Mouse (Mus musculus) embryonic facial prominence, embryonic 14.5 days (tissue): Measurements from ENCODE around the gene Pde4c. TPM values are rescaled to one million over a fixed set of nuclear protein-coding genes. Genes with fewer than 3 reads are reported as not detected.

Experiments
- ATAC-seq: fragments of 200-750 bp; cut with Nextera tagmentation; 2 replicates; pipeline ENCODE4 v1.8.0; 2017; ENCODE audit warnings: low read depth, moderate number of reproducible peaks, moderate TSS enrichment
- DNase-seq: peaks from one replicate; pipeline ENCODE4 v3.0.0-alpha.2; 2015; ENCODE audit warnings: low spot score
- H3K27ac ChIP-seq: fragments of 300-500 bp; sonication (generic); replicated peaks from 2 replicates; pipeline ENCODE4 v1.5.1; 2014; ENCODE audit warnings: low read depth, mild to moderate bottlenecking, low read length, moderate library complexity
- H3K27me3 ChIP-seq: fragments of 300-500 bp; sonication (generic); replicated peaks from 2 replicates; pipeline ENCODE4 v1.6.1; 2014; ENCODE audit warnings: low read length; ENCODE audit not compliant: control insufficient read depth, insufficient read depth
- H3K36me3 ChIP-seq: fragments of 300-500 bp; sonication (generic); 2 replicates; pipeline ENCODE4 v1.6.1; 2014; ENCODE audit warnings: low read length, mixed read lengths; ENCODE audit not compliant: control insufficient read depth, insufficient read depth
- H3K4me1 ChIP-seq: fragments of 300-500 bp; sonication (generic); 2 replicates; pipeline ENCODE4 v1.6.1; 2014; ENCODE audit warnings: antibody characterized with exemption, low read length; ENCODE audit not compliant: control insufficient read depth, insufficient read depth
- H3K4me2 ChIP-seq: fragments of 300-500 bp; sonication (generic); 2 replicates; pipeline ENCODE4 v1.6.1; 2014; ENCODE audit warnings: low read depth, mild to moderate bottlenecking, low read length, moderate library complexity, mixed read lengths
- H3K4me3 ChIP-seq: fragments of 300-500 bp; sonication (generic); 2 replicates; pipeline ENCODE4 v1.5.1; 2014; ENCODE audit warnings: low read depth, mild to moderate bottlenecking, low read length
- H3K9ac ChIP-seq: fragments of 300-500 bp; sonication (generic); 2 replicates; pipeline ENCODE4 v1.6.1; 2014; ENCODE audit warnings: low read depth, mild to moderate bottlenecking, low read length, moderate library complexity, mixed read lengths
- H3K9me3 ChIP-seq: fragments of 300-500 bp; sonication (generic); 2 replicates; pipeline ENCODE4 v1.6.1; 2016; ENCODE audit warnings: low read length; ENCODE audit not compliant: control insufficient read depth
- WGBS: fragments of 180-500 bp; shearing (Covaris S2); extraction: QIAGEN DNeasy Blood & Tissue Kit; methylation state at CpG from one replicate; pipeline ENCODE4 v1.1.7; 2014; 5-methylcytosine and 5-hydroxymethylcytosine counted together
- polyA plus RNA-seq: library from polyadenylated mRNA; unstranded; fragments of >200 nt; fragmentation: Nextera tagmentation; extraction: Ambion mirVana; gene quantifications from 2 replicates; pipeline ENCODE4 v1.2.1, GENCODE M21; 2014

The Pde4c gene
- polyA plus RNA-seq, 1 experiment from 2014 or later, result 0.22 TPM

- Histone ChIP-seq H3K9ac (no peak overlapping the region), H3K4me3 (no peak overlapping the region), H3K4me2 (no peak overlapping the region), H3K27ac (no peak overlapping the region), H3K4me1 (no peaks in the 10 kb centered on the region), H3K27me3 (peaks cover 22% of the 10 kb centered on the region), H3K9me3 (no peaks in the 10 kb centered on the region), H3K36me3 (no peaks in the 10 kb centered on the region)
- WGBS, result 67% methylated on average over 12 of the region's 12 CpGs
- no peak for DNase-seq
- ATAC-seq, result no peak
Observed at GRCm38 (mm10) chr8:70724216-70724615, 696 bp downstream of the Pde4c start.

GRCm38 (mm10) chr8:70725792-70726447 is 2.4 kb downstream of the Pde4c start:
- H3K4me3 ChIP-seq, result no peak overlapping the region
- H3K27me3 ChIP-seq, result peaks cover 39% of the 10 kb centered on the region
- H3K27ac ChIP-seq, result no peak overlapping the region
- DNase-seq (no peak), ATAC-seq (no peak)
- H3K9ac ChIP-seq, result no peak overlapping the region
- 23% methylated on average over 14 of the region's 14 CpGs for WGBS
- H3K4me2 ChIP-seq, result no peak overlapping the region
- no peaks in the 10 kb centered on the region for H3K4me1 ChIP-seq
- H3K36me3 ChIP-seq, result no peaks in the 10 kb centered on the region
- H3K9me3 ChIP-seq, result no peaks in the 10 kb centered on the region

- ATAC-seq (no peak), DNase-seq (no peak)
- H3K9me3 ChIP-seq, result no peaks in the 10 kb centered on the region
- peaks cover 41% of the 10 kb centered on the region for H3K27me3 ChIP-seq
- H3K4me1 ChIP-seq, result no peaks in the 10 kb centered on the region
- no peak overlapping the region for H3K27ac ChIP-seq
- no peak overlapping the region for H3K4me3 ChIP-seq
- no peak overlapping the region for H3K4me2 ChIP-seq
- whole genome bisulfite sequencing, result 44% methylated on average over 11 of the region's 11 CpGs
- no peaks in the 10 kb centered on the region for H3K36me3 ChIP-seq
- H3K9ac ChIP-seq, result no peak overlapping the region
Observed at GRCm38 (mm10) chr8:70726721-70727120, 3.2 kb downstream of the Pde4c start.

- Histone ChIP-seq H3K4me3 (peak overlapping the region; percentile 25), H3K36me3 (no peaks in the 10 kb centered on the region), H3K27ac (no peak overlapping the region), H3K9ac (peak overlapping the region; percentile 30; the same call in 1 of the 2 replicates), H3K27me3 (peaks cover 41% of the 10 kb centered on the region), H3K4me1 (no peaks in the 10 kb centered on the region), H3K9me3 (no peaks in the 10 kb centered on the region), H3K4me2 (peak overlapping the region; percentile 49)
- no peak for DNase-seq
- 5% methylated on average over 34 of the region's 34 CpGs for WGBS
- ATAC-seq, result no peak
Observed at GRCm38 (mm10) chr8:70729808-70730475, 6.4 kb downstream of the Pde4c start.

GRCm38 (mm10) chr8:70730956-70731355 is 7.4 kb downstream of the Pde4c start:
- Histone ChIP-seq H3K36me3 (no peaks in the 10 kb centered on the region), H3K4me2 (no peak overlapping the region), H3K27ac (no peak overlapping the region), H3K4me1 (no peaks in the 10 kb centered on the region), H3K4me3 (no peak overlapping the region), H3K9me3 (no peaks in the 10 kb centered on the region), H3K9ac (no peak overlapping the region), H3K27me3 (peaks cover 41% of the 10 kb centered on the region)
- 93% methylated on average over 4 of the region's 4 CpGs for WGBS
- no peak for ATAC-seq
- DNase-seq, result no peak

GRCm38 (mm10) chr8:70737705-70738104 is 14.2 kb downstream of the Pde4c start:
- Histone ChIP-seq H3K4me3 (no peak overlapping the region), H3K27me3 (peaks cover 20% of the 10 kb centered on the region), H3K36me3 (no peaks in the 10 kb centered on the region), H3K9ac (no peak overlapping the region), H3K4me1 (no peaks in the 10 kb centered on the region), H3K9me3 (no peaks in the 10 kb centered on the region), H3K4me2 (no peak overlapping the region), H3K27ac (no peak overlapping the region)
- 51% methylated on average over 5 of the region's 5 CpGs for WGBS
- DNase-seq, result no peak
- no peak for ATAC-seq

- no peak overlapping the region for H3K4me3 ChIP-seq
- H3K9ac ChIP-seq, result no peak overlapping the region
- DNase-seq (no peak), ATAC-seq (no peak)
- no peak overlapping the region for H3K27ac ChIP-seq
- 44% methylated on average over 3 of the region's 3 CpGs for WGBS
- H3K27me3 ChIP-seq, result peaks cover 25% of the 10 kb centered on the region
- no peaks in the 10 kb centered on the region for H3K36me3 ChIP-seq
- H3K4me1 ChIP-seq, result no peaks in the 10 kb centered on the region
- no peaks in the 10 kb centered on the region for H3K9me3 ChIP-seq
- no peak overlapping the region for H3K4me2 ChIP-seq
Observed at GRCm38 (mm10) chr8:70738211-70738610, 14.7 kb downstream of the Pde4c start.

GRCm38 (mm10) chr8:70741661-70742060 is 18.1 kb downstream of the Pde4c start:
- Histone ChIP-seq H3K36me3 (no peaks in the 10 kb centered on the region), H3K9me3 (no peaks in the 10 kb centered on the region), H3K4me1 (0 out of 2 replicates have a peak, but pooled peaks cover 3% of the 10 kb centered on the region), H3K4me2 (no peak overlapping the region), H3K9ac (no peak overlapping the region), H3K4me3 (no peak overlapping the region), H3K27ac (no peak overlapping the region), H3K27me3 (peaks cover 59% of the 10 kb centered on the region)
- DNase-seq (no peak), ATAC-seq (no peak)
- 44% methylated on average over 5 of the region's 5 CpGs for WGBS

- Histone ChIP-seq H3K9me3 (no peaks in the 10 kb centered on the region), H3K4me1 (0 out of 2 replicates have a peak, but pooled peaks cover 3% of the 10 kb centered on the region), H3K9ac (no peak overlapping the region), H3K4me3 (no peak overlapping the region), H3K27ac (no peak overlapping the region), H3K27me3 (peaks cover 65% of the 10 kb centered on the region), H3K36me3 (no peaks in the 10 kb centered on the region), H3K4me2 (no peak overlapping the region)
- WGBS, result 56% methylated on average over 11 of the region's 11 CpGs
- ATAC-seq, result no peak
- DNase-seq, result no peak
Observed at GRCm38 (mm10) chr8:70742176-70742575, 18.7 kb downstream of the Pde4c start.
